9 mouse cellular contexts compared by ENCODE assay signal in genomic region chr5:114625590-114625989, GRCm38 (mm10). TPM values are rescaled to one million over a fixed set of nuclear protein-coding genes. Genes with fewer than 3 reads are reported as not detected.
A peak's percentile ranks its signal among the peaks of the same experiment; 100 is the strongest.
DNase-seq lines count a peak whose midpoint lies in the region; ATAC-seq and TF ChIP-seq lines count a peak whose summit lies in the region.
"Had no signal": no experiment of that assay in that cellular context is flagged by ENCODE, and none has a peak within 500 bp of the region (broad histone marks: within the 10 kb centered on the region; RNA-seq: fewer than 3 reads in every experiment).

No protein-coding gene starts in this region.

- intact Hi-C loops in heart, adult 2 months (cut with DNase I) = loop anchor here (5.0 to 10.0 kb wide), 2 partner anchors 42 to 311 kb away; no protein-coding TSS in a partner anchor
- intact Hi-C loops in heart, postnatal 25 days (cut with DNase I) = no loop called here
- intact Hi-C loops in left cerebral cortex, adult 2 months (cut with DNase I) = loop anchor here (5.0 kb wide), 1 partner anchor 37 kb away; no protein-coding TSS in a partner anchor

- ATAC-seq in inflammation-experienced regulatory T-cells, adult 6 months = no peak

- no peak overlapping the region for H3K4me3 ChIP-seq in heart, adult 2 months
- H3K4me3 ChIP-seq in MEL (ENCODE audit: control insufficient read depth in 1 of 2, insufficient read depth in 1 of 2, low read depth in 2 of 2, low read length in 2 of 2) = no peak overlapping the region
- no peak overlapping the region for H3K4me3 ChIP-seq in left cerebral cortex, adult 2 months
- no peak overlapping the region for H3K4me3 ChIP-seq in olfactory bulb, adult 2 months (ENCODE audit: insufficient read depth, low read depth, low read length)
- H3K4me3 ChIP-seq: embryonic facial prominence, embryonic 15.5 days had no signal

- H3K9ac ChIP-seq in heart, adult 2 months (ENCODE audit: low read depth, low read length) = no peak overlapping the region
- no peak overlapping the region for H3K9ac ChIP-seq in MEL (ENCODE audit: control insufficient read depth, low read depth, low read length, poor library complexity, severe bottlenecking)
- H3K9ac ChIP-seq: embryonic facial prominence, embryonic 15.5 days had no signal

- no peaks in the 10 kb centered on the region for H3K4me1 ChIP-seq in heart, adult 2 months (ENCODE audit: control insufficient read depth, insufficient read depth, low read length)
- H3K4me1 ChIP-seq in MEL (ENCODE audit: control insufficient read depth in 1 of 2, insufficient read depth in 2 of 2, low read length in 2 of 2) = no peaks in the 10 kb centered on the region
- H3K4me1 ChIP-seq in olfactory bulb, adult 2 months (ENCODE audit: control insufficient read depth, insufficient read depth, low read length) = no peaks in the 10 kb centered on the region
- H3K4me1 ChIP-seq: embryonic facial prominence, embryonic 15.5 days had no signal

- H3K9me3 ChIP-seq in MEL (replicated peaks; ENCODE audit: insufficient read depth, low read length) = no peaks in the 10 kb centered on the region
- H3K9me3 ChIP-seq: embryonic facial prominence, embryonic 15.5 days had no signal

- H3K79me2 ChIP-seq in heart, adult 2 months (replicated peaks; ENCODE audit: control insufficient read depth, insufficient read depth, low read length) = no peaks in the 10 kb centered on the region
- H3K79me2 ChIP-seq in MEL (ENCODE audit: control insufficient read depth, insufficient read depth, low read length, poor library complexity) = no peaks in the 10 kb centered on the region

- WGBS in heart, adult 2 months = 14% methylated on average over 3 of the region's 3 CpGs
- WGBS in olfactory bulb, adult 2 months = 29% methylated on average over 3 of the region's 3 CpGs

- TF ChIP-seq RAD21 in MEL (IDR thresholded peaks at IDR 0.05; ENCODE audit: low read depth, low read length) = peak; percentile 64

- no peak overlapping the region for H3K27ac ChIP-seq in heart, adult 2 months
- no peak overlapping the region for H3K27ac ChIP-seq in MEL (ENCODE audit: control insufficient read depth, low read depth, low read length)
- H3K27ac ChIP-seq in left cerebral cortex, adult 2 months = no peak overlapping the region
- no peak overlapping the region for H3K27ac ChIP-seq in olfactory bulb, adult 2 months (ENCODE audit: insufficient read depth, low read depth, low read length)
- H3K27ac ChIP-seq: embryonic facial prominence, embryonic 15.5 days had no signal

- no peak for TF ChIP-seq POLR2A in heart, adult 2 months (IDR thresholded peaks at IDR 0.05; ENCODE audit: insufficient read depth, low read depth, low read length)
- no peak for TF ChIP-seq POLR2A in MEL (IDR thresholded peaks at IDR 0.05; ENCODE audit: control insufficient read depth in 1 of 2, insufficient read depth in 1 of 2, low read depth in 1 of 2, low read length in 2 of 2, poor library complexity in 1 of 2)
- no peak for TF ChIP-seq POLR2A in olfactory bulb, adult 2 months (IDR thresholded peaks at IDR 0.05; ENCODE audit: insufficient read depth, low read depth, low read length)

- TF ChIP-seq EP300 in heart, adult 2 months (IDR thresholded peaks at IDR 0.05; ENCODE audit: insufficient read depth, low read depth, low read length) = no peak
- no peak for TF ChIP-seq EP300 in MEL (IDR thresholded peaks at IDR 0.05; ENCODE audit: low read depth in 1 of 2, low read length in 2 of 2)

- peak; percentile 39 to 71 for DNase-seq in heart, adult 2 months
- no peak for DNase-seq in heart, postnatal 25 days (ENCODE audit: low spot score)
- DNase-seq in 3T3-L1 (ENCODE audit: low read depth, low spot score) = peak; percentile 79
- DNase-seq in MEL (ENCODE audit: low read depth, low spot score) = peak; percentile 74
- DNase-seq in embryo, embryonic 10 days (ENCODE audit: low spot score) = peak; percentile 74
- DNase-seq in left cerebral cortex, adult 2 months (ENCODE audit: extremely low spot score in 1 of 2, low spot score in 2 of 2) = peak; percentile 45 to 64

- no peaks in the 10 kb centered on the region for H3K36me3 ChIP-seq in heart, adult 2 months (ENCODE audit: control insufficient read depth, insufficient read depth, low read length)
- H3K36me3 ChIP-seq in MEL (ENCODE audit: control insufficient read depth in 1 of 2, insufficient read depth in 2 of 2, low read length in 2 of 2) = no peaks in the 10 kb centered on the region

- no peaks in the 10 kb centered on the region for H3K27me3 ChIP-seq in heart, adult 2 months (ENCODE audit: control insufficient read depth, insufficient read depth, low read length)
- H3K27me3 ChIP-seq in MEL (ENCODE audit: control insufficient read depth in 1 of 2, insufficient read depth in 2 of 2, low read length in 2 of 2) = no peaks in the 10 kb centered on the region
- H3K27me3 ChIP-seq: embryonic facial prominence, embryonic 15.5 days had no signal

- TF ChIP-seq CTCF in heart, adult 2 months (IDR thresholded peaks at IDR 0.05) = peak; percentile 79
- peak; percentile 83 to 87 (median 83) for TF ChIP-seq CTCF in MEL (IDR thresholded peaks at IDR 0.05 in 2 of 3, conservative IDR thresholded peaks at IDR 0.05 in 1 of 3; ENCODE audit: control insufficient read depth in 1 of 3, insufficient read depth in 1 of 3, low read depth in 2 of 3, low read length in 3 of 3, poor library complexity in 1 of 3, severe bottlenecking in 1 of 3)
- TF ChIP-seq CTCF in left cerebral cortex, adult 2 months (IDR thresholded peaks at IDR 0.05) = peak; percentile 75
- peak; percentile 11; the same call in 1 of the 2 replicates for TF ChIP-seq CTCF in olfactory bulb, adult 2 months (IDR thresholded peaks at IDR 0.05; ENCODE audit: insufficient read depth, low read depth, low read length)

TF ChIP-seq in MEL, 35 proteins besides CTCF, POLR2A, EP300 and RAD21:
- TF ChIP-seq ZC3H11A (IDR thresholded peaks at IDR 0.05; ENCODE audit: low read depth, low read length) = 0 out of 2 replicates have a peak, but pooled peaks have one; percentile 6
- TF ChIP-seq SMC3 (IDR thresholded peaks at IDR 0.05; ENCODE audit: low read depth, low read length) = peak; percentile 52
- no peak for TF ChIP-seq JUND (IDR thresholded peaks at IDR 0.05; ENCODE audit: low read depth, low read length)

RNA-seq across cellular contexts. Expression of gene Trpv4, which starts 32.6 kb away (rescaled TPM):
- total RNA-seq in heart, adult 2 months (2021) = 1 to 10 TPM; 3.6 to 5.1 TPM
- 4.6 and 7.5 TPM in 2 replicates for polyA plus RNA-seq in heart, adult 2 months (2012; rRNA removed)
- 1 to 10 TPM; 5.1 to 5.3 TPM for total RNA-seq in heart, postnatal 25 days (2021)
- not detected in 2 replicates for total RNA-seq in MEL (2012; rRNA removed)
- polyA plus RNA-seq in MEL (2012; ENCODE audit: insufficient read depth in 1 of 2, insufficient read length in 2 of 2, low read depth in 1 of 2, low replicate concordance in 2 of 2, missing spikeins in 1 of 2) = under 1 TPM in 1 of 2 experiments, not detected in 1; 0.29 TPM
- 1 to 10 TPM; 1.8 to 2.2 TPM for total RNA-seq in left cerebral cortex, adult 2 months (2021)
- polyA plus RNA-seq in olfactory bulb, adult 2 months (2012; ENCODE audit: insufficient read depth, insufficient read length, low replicate concordance, missing spikeins) = not detected in 2 replicates
- under 1 TPM; 0.19 to 0.90 (median 0.47) TPM for polyA plus RNA-seq in inflammation-experienced regulatory T-cells, adult 6 months (2017; shearing (Covaris generic))

RNA-seq across cellular contexts. Expression of gene Fam222a, which starts 57.8 kb away (rescaled TPM):
- total RNA-seq in heart, adult 2 months (2021) = 1 to 10 TPM; 2.1 to 5.0 TPM
- 2.0 and 2.8 TPM in 2 replicates for polyA plus RNA-seq in heart, adult 2 months (2012; rRNA removed)
- total RNA-seq in heart, postnatal 25 days (2021) = 1 to 10 TPM; 2.4 to 4.2 TPM
- 0.23 and 0.27 TPM in 2 replicates for total RNA-seq in MEL (2012; rRNA removed)
- polyA plus RNA-seq in MEL (2012; ENCODE audit: insufficient read depth in 1 of 2, insufficient read length in 2 of 2, low read depth in 1 of 2, low replicate concordance in 2 of 2, missing spikeins in 1 of 2) = under 1 TPM in 1 of 2 experiments, not detected in 1; 0.70 TPM
- 1 to 10 TPM; 7.9 to 9.0 TPM for total RNA-seq in left cerebral cortex, adult 2 months (2021)
- polyA plus RNA-seq in olfactory bulb, adult 2 months (2012; ENCODE audit: insufficient read depth, insufficient read length, low replicate concordance, missing spikeins) = not detected in 2 replicates
- polyA plus RNA-seq in inflammation-experienced regulatory T-cells, adult 6 months (2017; shearing (Covaris generic)) = not detected

Comparison
In these comparisons a context has a peak if more than half of its experiments do, and no peak if none do; other contexts are left out.
1. CTCF ChIP-seq: peak in every context shown above with its lines; median percentile 83 in MEL; 79 in heart, adult 2 months; 75 in left cerebral cortex, adult 2 months; 11 in olfactory bulb, adult 2 months.